Mouse (Mus musculus): ENCODE data around the gene Tomm22.
A peak's percentile ranks its signal among the peaks of the same experiment; 100 is the strongest.
"Not testable (repeated sequence)": the region's sequence is repeated elsewhere in the genome, so short reads cannot be mapped to it uniquely, and the experiment has no call there.

Gene Tomm22

GRCm38 (mm10) chr15:79670249-79670971, at the start of gene Tomm22:
Gene Tomm22, plus strand, starts transcription at chr15:79670861.
- peak; percentile 92 for DNase-seq

- no peak for DNase-seq
Observed at GRCm38 (mm10) chr15:79630471-79630870, 40.2 kb upstream of the Tomm22 start.

- no peak for DNase-seq
Observed at GRCm38 (mm10) chr15:79641135-79641817, 29.4 kb upstream of the Tomm22 start.

GRCm38 (mm10) chr15:79645483-79645882, 25.2 kb upstream of the Tomm22 start:
- no peak for DNase-seq

- no peak for DNase-seq
Observed at GRCm38 (mm10) chr15:79648130-79648529, 22.5 kb upstream of the Tomm22 start.

- DNase-seq, result peak; percentile 54
Observed at GRCm38 (mm10) chr15:79650569-79650968, 20.1 kb upstream of the Tomm22 start.

GRCm38 (mm10) chr15:79651481-79651880, 19.2 kb upstream of the Tomm22 start:
- peak; percentile 28 for DNase-seq

- DNase-seq, result no peak
Observed at GRCm38 (mm10) chr15:79656451-79656850, 14.2 kb upstream of the Tomm22 start.

- DNase-seq, result peak; percentile 95
Observed at GRCm38 (mm10) chr15:79657837-79658530, 12.7 kb upstream of the Tomm22 start.

- peak; percentile 97 for DNase-seq
Observed at GRCm38 (mm10) chr15:79658531-79659375, 11.9 kb upstream of the Tomm22 start, which contains the start of the genes Fam227a and Cby1. Gene Fam227a, minus strand, starts transcription at chr15:79658956. Gene Cby1, plus strand, starts transcription at chr15:79659199.

GRCm38 (mm10) chr15:79661852-79662251, 8.8 kb upstream of the Tomm22 start:
- peak; percentile 72 for DNase-seq

- DNase-seq, result no peak
Observed at GRCm38 (mm10) chr15:79664666-79665065, 6.0 kb upstream of the Tomm22 start.

GRCm38 (mm10) chr15:79669195-79669594, 1.5 kb upstream of the Tomm22 start:
- no peak for DNase-seq

- no peak for DNase-seq
Observed at GRCm38 (mm10) chr15:79670972-79671299, 275 bp downstream of the Tomm22 start.

GRCm38 (mm10) chr15:79671828-79672348, 1.2 kb downstream of the Tomm22 start:
- not testable (repeated sequence) for DNase-seq

- no peak for DNase-seq
Observed at GRCm38 (mm10) chr15:79677936-79678335, 7.3 kb downstream of the Tomm22 start.

GRCm38 (mm10) chr15:79681973-79682372, 11.3 kb downstream of the Tomm22 start:
- DNase-seq, result peak; percentile 80

GRCm38 (mm10) chr15:79683146-79683545, 12.5 kb downstream of the Tomm22 start:
- peak; percentile 40 for DNase-seq

- DNase-seq, result peak; percentile 32
Observed at GRCm38 (mm10) chr15:79683707-79684465, 13.2 kb downstream of the Tomm22 start.

- DNase-seq, result no peak
Observed at GRCm38 (mm10) chr15:79684616-79685015, 14.0 kb downstream of the Tomm22 start.

GRCm38 (mm10) chr15:79685141-79685641, 14.5 kb downstream of the Tomm22 start:
- DNase-seq, result no peak

Measured in liver (tissue).